Mouse (Mus musculus) left cerebral cortex, adult 8-10 months (tissue): ENCODE results near the gene Mpo. TPM values are rescaled to one million over a fixed set of nuclear protein-coding genes. Genes with fewer than 3 reads are reported as not detected.

Source experiments
- DNase-seq, 2 experiments: peaks; one replicate each; pipeline ENCODE4 v3.0.0; 2022; ENCODE audit warnings: low spot score in 2 of 2
- total RNA-seq, 4 experiments: library from RNA; stranded (reverse); gene quantifications; 2 replicates each; pipeline ENCODE4 v1.2.4; 2022

Gene Mpo
- under 1 TPM in 1 of 4 experiments, not detected in 3; 0.55 TPM for total RNA-seq

- DNase-seq = no peak
Measured at GRCm38 (mm10) chr11:87793460-87793859, at the start of gene Mpo. Gene Mpo, plus strand, starts transcription at chr11:87793581.

- DNase-seq = no peak
Measured at GRCm38 (mm10) chr11:87743691-87744090, 49.7 kb upstream of the Mpo start.

GRCm38 (mm10) chr11:87744964-87745363, 48.4 kb upstream of the Mpo start:
- no peak for DNase-seq

GRCm38 (mm10) chr11:87745632-87746555, 47.5 kb upstream of the Mpo start:
- no peak for DNase-seq

GRCm38 (mm10) chr11:87747312-87747711, 46.1 kb upstream of the Mpo start:
- DNase-seq = no peak

GRCm38 (mm10) chr11:87747716-87748115, 45.7 kb upstream of the Mpo start:
- no peak for DNase-seq

- DNase-seq = no peak
Measured at GRCm38 (mm10) chr11:87748132-87749119, 45.0 kb upstream of the Mpo start.

- DNase-seq = peak in 1 of 2 experiments; percentile 53
Measured at GRCm38 (mm10) chr11:87749192-87750042, 44.0 kb upstream of the Mpo start.

- DNase-seq = no peak
Measured at GRCm38 (mm10) chr11:87750043-87750421, 43.3 kb upstream of the Mpo start.

GRCm38 (mm10) chr11:87750521-87750920, 42.9 kb upstream of the Mpo start:
- DNase-seq = no peak

- DNase-seq = no peak
Measured at GRCm38 (mm10) chr11:87751031-87751430, 42.4 kb upstream of the Mpo start.

- DNase-seq = no peak
Measured at GRCm38 (mm10) chr11:87751491-87751966, 41.9 kb upstream of the Mpo start.

- no peak for DNase-seq
Measured at GRCm38 (mm10) chr11:87752307-87752706, 41.1 kb upstream of the Mpo start.

GRCm38 (mm10) chr11:87753255-87753654, 40.1 kb upstream of the Mpo start:
- DNase-seq = no peak

GRCm38 (mm10) chr11:87753891-87754501, 39.4 kb upstream of the Mpo start:
- DNase-seq = no peak

- no peak for DNase-seq
Measured at GRCm38 (mm10) chr11:87754603-87755002, 38.8 kb upstream of the Mpo start.

GRCm38 (mm10) chr11:87755360-87756017, 37.9 kb upstream of the Mpo start:
- DNase-seq = peak in 1 of 2 experiments; percentile 52

- DNase-seq = no peak
Measured at GRCm38 (mm10) chr11:87756251-87756820, 37.0 kb upstream of the Mpo start.
